Mouse (Mus musculus): ENCODE measurements around the gene Trpm4. TPM values are rescaled to one million over a fixed set of nuclear protein-coding genes. Genes with fewer than 3 reads are reported as not detected.

Gene Trpm4
- total and polyA plus RNA-seq, 2 experiments from 2014 or later: 10.4 to 22.6 TPM

GRCm38 (mm10) chr7:45356087-45356486 lies 22.5 kb upstream of the Trpm4 start:
- Histone ChIP-seq H3K4me2 (ENCODE audit: low read depth, low read length, poor library complexity, severe bottlenecking) (no peak overlapping the region), H3K36me3 (ENCODE audit: insufficient read depth, low read length) (peaks cover 42% of the 10 kb centered on the region), H3K27me3 (ENCODE audit: insufficient read depth, low read length) (no peaks in the 10 kb centered on the region), H3K9ac (replicated peaks; ENCODE audit: low read length, poor library complexity, severe bottlenecking) (no peak overlapping the region), H3K27ac (ENCODE audit: low read depth, low read length) (no peak overlapping the region), H3K9me3 (ENCODE audit: low read length) (no peaks in the 10 kb centered on the region), H3K4me3 (ENCODE audit: low read depth, low read length) (no peak overlapping the region), H3K4me1 (ENCODE audit: insufficient read depth, low read length) (no peaks in the 10 kb centered on the region)
- DNase-seq (ENCODE audit: low spot score) (no peak), ATAC-seq (ENCODE audit: low FRiP score) (no peak)
- TF ChIP-seq CTCF (IDR thresholded peaks at IDR 0.05): no peak
- WGBS: 59% methylated on average over 13 of the region's 13 CpGs

- 77% methylated on average over 15 of the region's 15 CpGs for WGBS
- ATAC-seq (ENCODE audit: low FRiP score): no peak
- no peak for TF ChIP-seq CTCF (IDR thresholded peaks at IDR 0.05)
- Histone ChIP-seq H3K27ac (ENCODE audit: low read depth, low read length) (no peak overlapping the region), H3K4me1 (ENCODE audit: insufficient read depth, low read length) (no peaks in the 10 kb centered on the region), H3K4me2 (ENCODE audit: low read depth, low read length, poor library complexity, severe bottlenecking) (no peak overlapping the region), H3K4me3 (ENCODE audit: low read depth, low read length) (no peak overlapping the region), H3K36me3 (ENCODE audit: insufficient read depth, low read length) (peaks cover 48% of the 10 kb centered on the region), H3K27me3 (ENCODE audit: insufficient read depth, low read length) (no peaks in the 10 kb centered on the region), H3K9ac (replicated peaks; ENCODE audit: low read length, poor library complexity, severe bottlenecking) (no peak overlapping the region), H3K9me3 (ENCODE audit: low read length) (no peaks in the 10 kb centered on the region)
- no peak for DNase-seq (ENCODE audit: low spot score)
Measured at GRCm38 (mm10) chr7:45355318-45356020, 21.9 kb upstream of the Trpm4 start.

GRCm38 (mm10) chr7:45353041-45353440 lies 19.5 kb upstream of the Trpm4 start:
- no peak overlapping the region for H3K9ac ChIP-seq (replicated peaks; ENCODE audit: low read length, poor library complexity, severe bottlenecking)
- no peak for TF ChIP-seq CTCF (IDR thresholded peaks at IDR 0.05)
- H3K4me2 ChIP-seq (ENCODE audit: low read depth, low read length, poor library complexity, severe bottlenecking): no peak overlapping the region
- 26% methylated on average over 5 of the region's 5 CpGs for WGBS
- H3K27me3 ChIP-seq (ENCODE audit: insufficient read depth, low read length): no peaks in the 10 kb centered on the region
- H3K4me1 ChIP-seq (ENCODE audit: insufficient read depth, low read length): no peaks in the 10 kb centered on the region
- DNase-seq (ENCODE audit: low spot score): no peak
- H3K9me3 ChIP-seq (ENCODE audit: low read length): no peaks in the 10 kb centered on the region
- H3K36me3 ChIP-seq (ENCODE audit: insufficient read depth, low read length): peaks cover 63% of the 10 kb centered on the region
- no peak for ATAC-seq (ENCODE audit: low FRiP score)
- no peak overlapping the region for H3K27ac ChIP-seq (ENCODE audit: low read depth, low read length)
- no peak overlapping the region for H3K4me3 ChIP-seq (ENCODE audit: low read depth, low read length)

- H3K27ac ChIP-seq (ENCODE audit: low read depth, low read length): no peak overlapping the region
- H3K9ac ChIP-seq (replicated peaks; ENCODE audit: low read length, poor library complexity, severe bottlenecking): no peak overlapping the region
- no peaks in the 10 kb centered on the region for H3K27me3 ChIP-seq (ENCODE audit: insufficient read depth, low read length)
- H3K36me3 ChIP-seq (ENCODE audit: insufficient read depth, low read length): peaks cover 60% of the 10 kb centered on the region
- DNase-seq (ENCODE audit: low spot score) (no peak), ATAC-seq (ENCODE audit: low FRiP score) (no peak)
- H3K9me3 ChIP-seq (ENCODE audit: low read length): no peaks in the 10 kb centered on the region
- WGBS: 78% methylated on average over 13 of the region's 13 CpGs
- no peak overlapping the region for H3K4me3 ChIP-seq (ENCODE audit: low read depth, low read length)
- H3K4me1 ChIP-seq (ENCODE audit: insufficient read depth, low read length): no peaks in the 10 kb centered on the region
- H3K4me2 ChIP-seq (ENCODE audit: low read depth, low read length, poor library complexity, severe bottlenecking): no peak overlapping the region
- TF ChIP-seq CTCF (IDR thresholded peaks at IDR 0.05): no peak
Measured at GRCm38 (mm10) chr7:45346905-45347304, 13.3 kb upstream of the Trpm4 start.

- Histone ChIP-seq H3K9me3 (ENCODE audit: low read length) (no peaks in the 10 kb centered on the region), H3K27ac (ENCODE audit: low read depth, low read length) (no peak overlapping the region), H3K4me1 (ENCODE audit: insufficient read depth, low read length) (peaks cover 4% of the 10 kb centered on the region; the same call in 1 of the 2 replicates), H3K9ac (replicated peaks; ENCODE audit: low read length, poor library complexity, severe bottlenecking) (no peak overlapping the region), H3K36me3 (ENCODE audit: insufficient read depth, low read length) (peaks cover 43% of the 10 kb centered on the region), H3K4me3 (ENCODE audit: low read depth, low read length) (no peak overlapping the region), H3K4me2 (ENCODE audit: low read depth, low read length, poor library complexity, severe bottlenecking) (no peak overlapping the region), H3K27me3 (ENCODE audit: insufficient read depth, low read length) (no peaks in the 10 kb centered on the region)
- DNase-seq (ENCODE audit: low spot score) (no peak), ATAC-seq (ENCODE audit: low FRiP score) (no peak)
- peak; percentile 39 for TF ChIP-seq CTCF (IDR thresholded peaks at IDR 0.05)
- 41% methylated on average over 13 of the region's 13 CpGs for WGBS
Measured at GRCm38 (mm10) chr7:45343543-45343942, 10.0 kb upstream of the Trpm4 start.

GRCm38 (mm10) chr7:45342081-45342480 lies 8.5 kb upstream of the Trpm4 start:
- ATAC-seq (ENCODE audit: low FRiP score) (no peak), DNase-seq (ENCODE audit: low spot score) (no peak)
- TF ChIP-seq CTCF (IDR thresholded peaks at IDR 0.05): no peak
- Histone ChIP-seq H3K9ac (replicated peaks; ENCODE audit: low read length, poor library complexity, severe bottlenecking) (no peak overlapping the region), H3K27ac (ENCODE audit: low read depth, low read length) (no peak overlapping the region), H3K4me2 (ENCODE audit: low read depth, low read length, poor library complexity, severe bottlenecking) (no peak overlapping the region), H3K4me1 (ENCODE audit: insufficient read depth, low read length) (peaks cover 4% of the 10 kb centered on the region; the same call in 1 of the 2 replicates), H3K9me3 (ENCODE audit: low read length) (no peaks in the 10 kb centered on the region), H3K36me3 (ENCODE audit: insufficient read depth, low read length) (peaks cover 30% of the 10 kb centered on the region), H3K27me3 (ENCODE audit: insufficient read depth, low read length) (no peaks in the 10 kb centered on the region), H3K4me3 (ENCODE audit: low read depth, low read length) (no peak overlapping the region)
- 91% methylated on average over 11 of the region's 11 CpGs for WGBS

All from midbrain, postnatal 0 days (tissue).